Mouse (Mus musculus) liver, adult 2 months (tissue): ENCODE measurements around the gene Hyal2. TPM values are rescaled to one million over a fixed set of nuclear protein-coding genes. Genes with fewer than 3 reads are reported as not detected.

Source experiments
- DNase-seq: peaks from one replicate; pipeline ENCODE4 v3.0.0-alpha.2; 2011; ENCODE audit warnings: low read depth, low spot score; ENCODE audit errors: extremely low read depth
- H3K27ac ChIP-seq: fragments of 200-500 bp; replicated peaks from 2 replicates; pipeline ENCODE4 v1.5.1; 2012; ENCODE audit warnings: low read depth, mild to moderate bottlenecking, control low read depth, inconsistent platforms, low read length; ENCODE audit not compliant: insufficient read depth
- H3K27me3 ChIP-seq: fragments of 200-500 bp; 2 replicates; pipeline ENCODE4 v1.6.1; 2012; ENCODE audit warnings: mild to moderate bottlenecking, moderate library complexity, low read length, inconsistent platforms; ENCODE audit not compliant: control insufficient read depth, insufficient read depth
- H3K36me3 ChIP-seq: fragments of 200-500 bp; 2 replicates; pipeline ENCODE4 v1.6.1; 2012; ENCODE audit warnings: low read length, inconsistent platforms; ENCODE audit not compliant: control insufficient read depth, insufficient read depth
- H3K4me1 ChIP-seq: fragments of 200-500 bp; 2 replicates; pipeline ENCODE4 v1.6.1; 2011; ENCODE audit warnings: low read length; ENCODE audit not compliant: control insufficient read depth, insufficient read depth
- H3K4me3 ChIP-seq: fragments of 200-500 bp; 2 replicates; pipeline ENCODE4 v1.5.1; 2011; ENCODE audit warnings: low read depth, mild to moderate bottlenecking, control low read depth, low read length, moderate library complexity; ENCODE audit not compliant: insufficient read depth
- H3K79me2 ChIP-seq: fragments of 200-500 bp; 2 replicates; pipeline ENCODE4 v1.6.1; 2012; ENCODE audit warnings: inconsistent platforms, mild to moderate bottlenecking, low read length, moderate library complexity; ENCODE audit not compliant: control insufficient read depth, insufficient read depth
- H3K9ac ChIP-seq: fragments of 200-500 bp; 2 replicates; pipeline ENCODE4 v1.6.1; 2012; ENCODE audit warnings: low read depth, mild to moderate bottlenecking, control low read depth, inconsistent platforms, low read length
- CTCF ChIP-seq: fragments of 200-500 bp; IDR thresholded peaks from 2 replicates; pipeline ENCODE4 v1.5.1; 2011; ENCODE audit warnings: low read depth, low read length, control low read depth
- POLR2A ChIP-seq: fragments of 200-500 bp; IDR thresholded peaks from 2 replicates; pipeline ENCODE4 v1.6.1; 2011; ENCODE audit warnings: low read length, control low read depth; ENCODE audit not compliant: insufficient read depth; ENCODE audit errors: extremely low read depth
- WGBS: fragments of 180-500 bp; shearing (Covaris S2); methylation state at CpG from one replicate; pipeline ENCODE4 v1.1.7; 2018; 5-methylcytosine and 5-hydroxymethylcytosine counted together
- polyA plus RNA-seq: library from polyadenylated mRNA; depleted of rRNA; stranded (reverse); fragments of >200 nt; gene quantifications from 2 replicates; pipeline ENCODE4 v1.2.3, GENCODE M21; 2012
- total RNA-seq: library from RNA; depleted of rRNA; stranded (reverse); fragments of >200 nt; gene quantifications from 2 replicates; pipeline ENCODE4 v1.2.3, GENCODE M21; 2014

The Hyal2 gene
- total and polyA plus RNA-seq, 2 experiments, result 38.4 to 64.1 TPM

- no peak overlapping the region for H3K9ac ChIP-seq
- H3K79me2 ChIP-seq, result no peaks in the 10 kb centered on the region
- TF ChIP-seq POLR2A (no peak), CTCF (no peak)
- H3K4me1 ChIP-seq, result peaks cover 10% of the 10 kb centered on the region; the same call in 1 of the 2 replicates
- no peaks in the 10 kb centered on the region for H3K27me3 ChIP-seq
- H3K4me3 ChIP-seq, result no peak overlapping the region
- no peak overlapping the region for H3K27ac ChIP-seq
- H3K36me3 ChIP-seq, result no peaks in the 10 kb centered on the region
- no peak for DNase-seq
- 88% methylated on average over 9 of the region's 9 CpGs for WGBS
These were observed 31.7 kb downstream of the Hyal2 start for GRCm38 (mm10) chr9:107599433-107599832.

GRCm38 (mm10) chr9:107599842-107600241, 32.1 kb downstream of the Hyal2 start:
- DNase-seq, result no peak

DNA sequence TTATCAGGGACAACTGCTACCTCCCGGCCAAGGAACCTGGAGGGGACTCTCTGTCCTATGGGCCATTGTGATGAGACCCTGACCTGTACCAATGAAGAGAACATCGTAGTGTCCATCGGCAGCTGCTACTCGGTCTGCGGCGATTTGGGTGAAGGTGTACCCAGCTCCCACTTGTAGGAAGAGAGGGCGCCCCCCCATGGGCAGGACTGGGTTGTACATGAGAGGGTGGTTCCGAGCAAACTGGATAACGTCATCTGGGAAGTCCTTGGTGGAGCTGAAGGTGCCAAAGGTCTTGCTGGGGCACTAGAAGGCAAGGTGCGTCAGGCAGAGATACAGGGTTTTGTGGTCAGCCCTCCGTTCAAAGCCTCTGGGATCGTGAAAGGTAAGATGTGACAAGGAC, 33.0 kb downstream of the Hyal2 start:
- H3K36me3 ChIP-seq, result no peaks in the 10 kb centered on the region
- H3K27me3 ChIP-seq, result no peaks in the 10 kb centered on the region
- 64% methylated on average over 12 of the region's 12 CpGs for WGBS
- no peak overlapping the region for H3K4me3 ChIP-seq
- no peaks in the 10 kb centered on the region for H3K79me2 ChIP-seq
- DNase-seq, result peak; percentile 66
- peak; percentile 64 for TF ChIP-seq CTCF
- TF ChIP-seq POLR2A, result no peak
- peaks cover 10% of the 10 kb centered on the region; the same call in 1 of the 2 replicates for H3K4me1 ChIP-seq
- H3K27ac ChIP-seq, result no peak overlapping the region
- no peak overlapping the region for H3K9ac ChIP-seq

More at GRCm38 (mm10) chr9:107599842-107600241, 32.1 kb downstream of the Hyal2 start:
- TF ChIP-seq CTCF (no peak), POLR2A (no peak)
- no peak overlapping the region for H3K9ac ChIP-seq
- no peaks in the 10 kb centered on the region for H3K27me3 ChIP-seq
- no peaks in the 10 kb centered on the region for H3K36me3 ChIP-seq
- no peak overlapping the region for H3K27ac ChIP-seq
- peaks cover 10% of the 10 kb centered on the region; the same call in 1 of the 2 replicates for H3K4me1 ChIP-seq
- WGBS, result 90% methylated on average over 14 of the region's 14 CpGs
- H3K4me3 ChIP-seq, result no peak overlapping the region
- H3K79me2 ChIP-seq, result no peaks in the 10 kb centered on the region

GRCm38 (mm10) chr9:107601275-107601674, 33.5 kb downstream of the Hyal2 start:
- H3K36me3 ChIP-seq, result no peaks in the 10 kb centered on the region
- 89% methylated on average over 11 of the region's 11 CpGs for WGBS
- no peak overlapping the region for H3K4me3 ChIP-seq
- TF ChIP-seq POLR2A (no peak), CTCF (no peak)
- no peak overlapping the region for H3K27ac ChIP-seq
- DNase-seq, result no peak
- no peaks in the 10 kb centered on the region for H3K79me2 ChIP-seq
- peaks cover 10% of the 10 kb centered on the region; the same call in 1 of the 2 replicates for H3K4me1 ChIP-seq
- H3K27me3 ChIP-seq, result no peaks in the 10 kb centered on the region
- no peak overlapping the region for H3K9ac ChIP-seq

DNA sequence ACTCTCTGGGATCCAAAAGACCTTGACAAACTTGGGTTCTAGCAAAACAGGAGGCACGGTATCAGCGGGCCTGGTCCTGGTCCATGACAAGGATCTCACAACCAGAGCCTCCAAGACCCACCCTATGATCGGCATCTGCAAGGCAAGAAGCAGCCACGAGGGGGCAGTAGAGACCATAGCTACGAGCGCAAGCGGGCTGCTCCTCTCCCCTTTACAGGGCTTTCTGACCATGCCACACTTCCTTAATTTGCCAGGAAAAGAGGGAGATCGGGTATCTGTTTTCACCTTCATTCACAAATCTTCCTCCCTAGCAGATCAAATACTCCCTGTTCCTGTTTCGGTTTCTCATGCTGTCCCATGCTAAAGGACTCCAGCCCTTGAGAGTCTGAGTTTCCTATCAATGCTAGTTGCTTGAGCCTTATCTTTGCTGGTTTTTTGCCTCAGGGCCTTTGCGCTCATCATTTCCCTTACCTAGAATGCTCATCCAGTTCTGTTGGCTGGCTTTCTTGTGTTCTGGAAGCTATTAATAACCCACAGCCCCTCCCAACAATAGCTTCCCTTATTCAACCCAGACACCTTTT, 34.4 kb downstream of the Hyal2 start:
- no peak overlapping the region for H3K9ac ChIP-seq
- WGBS, result 11% methylated on average over 10 of the region's 10 CpGs
- H3K4me3 ChIP-seq, result no peak overlapping the region
- no peak overlapping the region for H3K27ac ChIP-seq
- no peaks in the 10 kb centered on the region for H3K27me3 ChIP-seq
- H3K36me3 ChIP-seq, result no peaks in the 10 kb centered on the region
- H3K79me2 ChIP-seq, result no peaks in the 10 kb centered on the region
- TF ChIP-seq POLR2A, result no peak
- TF ChIP-seq CTCF, result peak; percentile 99
- H3K4me1 ChIP-seq, result peaks cover 10% of the 10 kb centered on the region; the same call in 1 of the 2 replicates
- peak; percentile 63 for DNase-seq

DNA sequence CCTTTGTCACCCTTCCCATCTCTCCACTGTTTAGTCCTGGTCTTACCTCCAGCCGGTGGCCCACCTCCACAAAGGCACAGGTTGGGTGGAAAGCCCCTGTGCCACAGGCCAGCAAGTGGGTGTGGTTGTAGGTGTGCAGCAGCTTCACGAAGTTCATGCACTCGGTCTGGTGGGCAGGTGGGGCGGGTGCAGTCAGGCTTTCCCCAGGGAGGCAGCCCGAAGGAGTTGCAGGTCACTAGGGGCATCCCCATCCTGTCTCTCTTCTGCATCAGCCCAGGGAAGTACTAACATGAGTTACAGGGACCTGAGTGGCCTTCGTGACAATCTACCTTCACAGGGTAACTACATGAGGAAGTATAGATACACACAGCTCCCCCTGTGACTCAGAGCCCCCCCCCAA, 35.5 kb downstream of the Hyal2 start:
- no peak for DNase-seq
- Histone ChIP-seq H3K9ac (no peak overlapping the region), H3K4me3 (no peak overlapping the region), H3K27ac (no peak overlapping the region), H3K4me1 (peaks cover 7% of the 10 kb centered on the region; the same call in 1 of the 2 replicates), H3K79me2 (no peaks in the 10 kb centered on the region), H3K27me3 (no peaks in the 10 kb centered on the region), H3K36me3 (no peaks in the 10 kb centered on the region)
- WGBS, result 86% methylated on average over 6 of the region's 6 CpGs
- no peak for TF ChIP-seq POLR2A
- TF ChIP-seq CTCF, result no peak
